Mouse (Mus musculus) yolk sac, embryonic 10.5 days (tissue): ENCODE measurements around the gene Usp32.
A peak's percentile ranks its signal among the peaks of the same experiment; 100 is the strongest.

Source experiments
- DNase-seq: peaks from one replicate; pipeline ENCODE4 v3.0.0-alpha.2; 2017; ENCODE audit warnings: low spot score

The Usp32 gene

GRCm38 (mm10) chr11:84948114-84948513, 191.8 kb downstream of the Usp32 start:
- DNase-seq, result no peak

- no peak for DNase-seq
Observed at GRCm38 (mm10) chr11:84947206-84947605, 192.8 kb downstream of the Usp32 start.

DNA sequence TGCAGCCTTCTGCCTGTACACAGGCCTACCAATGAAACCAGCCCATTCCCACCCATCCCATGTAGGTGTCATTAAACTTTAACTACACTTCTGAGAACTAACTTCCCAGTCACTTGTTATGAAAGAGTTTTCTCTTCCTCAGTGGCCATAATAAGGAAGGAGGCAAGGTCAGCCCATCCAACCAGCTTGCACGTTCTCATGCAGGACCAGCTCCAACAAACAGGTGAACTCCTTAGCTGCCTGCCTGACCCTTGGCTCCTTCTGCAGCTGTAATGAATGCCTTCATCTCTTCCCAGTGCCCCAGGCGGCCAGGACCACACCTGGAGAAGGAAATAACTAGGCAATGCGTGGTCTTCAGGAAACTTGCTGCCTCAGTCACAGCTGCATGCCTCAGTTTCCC, 194.1 kb downstream of the Usp32 start:
- DNase-seq, result peak; percentile 73

DNA sequence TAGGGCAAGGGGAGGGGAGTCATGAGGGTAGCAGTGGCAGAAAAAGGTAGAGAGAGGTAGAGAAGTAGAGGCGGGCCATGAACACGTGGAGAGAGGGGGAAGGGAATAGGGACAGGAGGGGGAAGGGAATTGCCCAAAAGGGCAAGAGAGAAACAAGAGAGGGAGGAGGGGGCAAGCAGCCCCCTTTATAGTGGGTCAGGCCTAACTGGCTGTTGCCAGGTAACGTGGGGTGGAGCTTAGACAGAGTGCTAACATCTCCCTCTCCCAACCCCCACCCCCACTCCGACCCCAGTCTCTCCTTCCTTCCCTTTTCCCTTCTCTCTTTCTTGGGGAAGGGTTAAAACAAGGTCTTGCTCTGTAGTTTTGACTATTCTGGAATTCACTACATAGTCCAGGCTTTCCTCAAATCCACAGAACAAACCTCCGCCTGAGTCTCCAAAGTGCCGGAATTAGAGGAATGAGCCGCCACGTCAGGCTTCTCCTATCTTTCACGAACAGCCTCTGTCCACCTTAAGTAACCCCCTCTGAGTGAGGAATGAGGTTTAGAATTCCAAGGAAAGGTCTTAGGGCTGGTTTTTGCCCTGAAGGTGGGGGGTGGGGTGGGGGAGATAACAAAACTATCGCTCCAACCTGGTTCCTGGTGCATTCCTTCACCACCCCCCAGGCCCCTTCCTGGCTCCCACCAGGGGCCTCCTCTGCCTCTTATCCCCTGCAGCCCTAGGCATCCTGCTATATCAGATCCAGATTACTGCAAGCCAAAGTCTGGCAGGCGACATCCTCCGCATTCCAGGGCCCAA, 195.1 kb downstream of the Usp32 start:
- peak; percentile 85 for DNase-seq

DNA sequence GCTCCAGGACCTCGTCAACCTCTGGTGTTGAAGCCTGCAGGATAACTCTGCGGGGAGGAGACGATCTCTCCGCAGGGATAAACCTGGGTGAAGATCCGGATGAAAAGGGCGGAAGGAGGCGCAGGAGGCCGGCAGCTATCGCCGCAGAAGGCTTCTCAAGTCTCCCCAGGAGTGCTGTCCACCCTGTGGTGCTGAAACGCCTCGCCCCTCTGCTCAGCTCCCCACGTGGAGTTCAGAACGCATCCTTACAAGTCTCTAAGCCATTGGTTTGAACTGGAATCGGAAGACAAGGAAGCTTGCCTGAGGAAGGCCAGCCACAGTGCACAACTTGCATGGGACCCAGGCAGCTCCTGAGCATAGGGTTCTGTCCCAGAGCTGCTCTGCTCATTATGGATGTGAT, 196.0 kb downstream of the Usp32 start:
- peak; percentile 90 for DNase-seq

DNA sequence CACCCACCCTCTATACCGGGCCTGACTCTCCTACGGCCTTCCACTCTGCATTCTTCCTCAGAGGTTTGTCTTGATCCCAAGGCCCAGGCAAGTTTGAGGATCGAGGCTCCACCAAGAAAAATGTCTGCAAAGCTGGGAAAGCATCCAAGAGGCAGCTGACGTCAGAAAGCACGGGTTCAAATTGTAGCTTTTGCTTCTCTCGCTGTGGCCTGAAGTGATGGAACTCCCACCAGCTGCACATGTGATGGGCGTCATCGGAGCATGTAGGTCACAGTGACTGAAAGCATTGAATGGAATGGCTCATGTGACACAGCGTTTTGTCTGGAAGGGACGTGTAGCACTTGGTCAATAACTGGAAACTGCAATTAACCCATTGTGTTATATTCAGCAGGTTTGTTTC, 199.8 kb downstream of the Usp32 start:
- no peak for DNase-seq

DNA sequence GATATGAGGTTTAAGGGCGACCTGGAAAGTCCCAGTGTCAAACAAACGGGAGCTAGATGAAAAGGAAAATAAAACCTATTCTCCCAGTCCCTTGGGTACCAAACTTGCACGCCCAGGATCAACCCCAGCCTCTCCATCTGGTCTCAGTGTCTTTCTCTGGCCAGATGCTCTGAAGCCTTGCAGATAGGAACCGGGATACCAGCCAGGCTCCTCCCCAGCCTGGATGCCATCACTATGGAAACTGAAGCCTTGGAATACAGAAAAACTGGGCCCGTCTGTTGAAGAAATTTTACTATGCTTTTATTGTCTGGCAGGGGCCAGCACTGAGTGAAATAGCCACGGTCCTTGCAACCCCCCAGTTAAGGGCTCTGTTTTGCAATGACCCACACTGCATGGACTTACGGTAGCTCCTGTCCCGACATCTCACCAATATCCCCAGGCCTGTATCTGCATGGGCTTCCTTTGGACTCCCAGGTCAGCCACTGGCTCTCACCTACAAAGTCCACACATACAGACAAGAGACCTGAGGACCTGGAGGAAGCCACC, 200.4 kb downstream of the Usp32 start:
- no peak for DNase-seq
